Mouse (Mus musculus) heart, postnatal 0 days (tissue): ENCODE data around the gene Filip1l. TPM values are rescaled to one million over a fixed set of nuclear protein-coding genes. Genes with fewer than 3 reads are reported as not detected.
A peak's percentile ranks its signal among the peaks of the same experiment; 100 is the strongest.

ENCODE experiments used
- ATAC-seq: fragments of 200-750 bp; cut with Nextera tagmentation; 2 replicates; pipeline ENCODE4 v1.8.0; 2017; ENCODE audit warnings: low read depth, moderate number of reproducible peaks, moderate library complexity; ENCODE audit not compliant: insufficient read depth
- DNase-seq: peaks from one replicate; pipeline ENCODE4 v3.0.0-alpha.2; 2016; ENCODE audit warnings: low spot score
- H3K27ac ChIP-seq: fragments of 300-500 bp; sonication (generic); 2 replicates; pipeline ENCODE4 v1.5.1; 2014; ENCODE audit warnings: low read depth, mild to moderate bottlenecking
- H3K27me3 ChIP-seq: fragments of 300-500 bp; sonication (generic); 2 replicates; pipeline ENCODE4 v1.6.1; 2014; ENCODE audit warnings: low read length, mixed read lengths; ENCODE audit not compliant: control insufficient read depth, insufficient read depth
- H3K36me3 ChIP-seq: fragments of 300-500 bp; sonication (generic); replicated peaks from 2 replicates; pipeline ENCODE4 v1.6.1; 2014; ENCODE audit warnings: low read length, mixed read lengths; ENCODE audit not compliant: control insufficient read depth, insufficient read depth
- H3K4me1 ChIP-seq: fragments of 300-500 bp; sonication (generic); 2 replicates; pipeline ENCODE4 v1.6.1; 2014; ENCODE audit warnings: antibody characterized with exemption; ENCODE audit not compliant: control insufficient read depth, insufficient read depth
- H3K4me2 ChIP-seq: fragments of 300-500 bp; sonication (generic); 2 replicates; pipeline ENCODE4 v1.6.1; 2014; ENCODE audit warnings: low read depth, mild to moderate bottlenecking, low read length, moderate library complexity
- H3K4me3 ChIP-seq: fragments of 300-500 bp; sonication (generic); 2 replicates; pipeline ENCODE4 v1.5.1; 2014; ENCODE audit warnings: low read depth, low read length
- H3K9ac ChIP-seq: fragments of 300-500 bp; sonication (generic); replicated peaks from 2 replicates; pipeline ENCODE4 v1.6.1; 2014; ENCODE audit warnings: low read depth, low read length, mixed read lengths
- H3K9me3 ChIP-seq: fragments of 300-500 bp; sonication (generic); replicated peaks from 2 replicates; pipeline ENCODE4 v1.6.1; 2016; ENCODE audit warnings: low read length; ENCODE audit not compliant: control insufficient read depth
- CTCF ChIP-seq: IDR thresholded peaks from 2 replicates; pipeline ENCODE4 v1.5.1; 2016; ENCODE audit warnings: antibody characterized with exemption, control low read depth, low read depth
- EP300 ChIP-seq: IDR thresholded peaks from 2 replicates; pipeline ENCODE4 v1.6.1; 2016; ENCODE audit warnings: antibody characterized with exemption, low read depth
- WGBS: fragments of 180-500 bp; shearing (Covaris S2); extraction: QIAGEN DNeasy Blood & Tissue Kit; methylation state at CpG from one replicate; pipeline ENCODE4 v1.1.7; 2014; 5-methylcytosine and 5-hydroxymethylcytosine counted together
- polyA plus RNA-seq: library from polyadenylated mRNA; unstranded; fragments of >200 nt; fragmentation: Nextera tagmentation; extraction: Ambion mirVana; gene quantifications from 2 replicates; pipeline ENCODE4 v1.2.1, GENCODE M21; 2015
- total RNA-seq: library from RNA; depleted of rRNA; stranded (reverse); fragments of >200 nt; gene quantifications from 2 replicates; pipeline ENCODE4 v1.2.3, GENCODE M21; 2014; ENCODE audit warnings: low replicate concordance

Filip1l gene
- total and polyA plus RNA-seq, 2 experiments from 2014 or later: 14.1 to 26.0 TPM

DNA sequence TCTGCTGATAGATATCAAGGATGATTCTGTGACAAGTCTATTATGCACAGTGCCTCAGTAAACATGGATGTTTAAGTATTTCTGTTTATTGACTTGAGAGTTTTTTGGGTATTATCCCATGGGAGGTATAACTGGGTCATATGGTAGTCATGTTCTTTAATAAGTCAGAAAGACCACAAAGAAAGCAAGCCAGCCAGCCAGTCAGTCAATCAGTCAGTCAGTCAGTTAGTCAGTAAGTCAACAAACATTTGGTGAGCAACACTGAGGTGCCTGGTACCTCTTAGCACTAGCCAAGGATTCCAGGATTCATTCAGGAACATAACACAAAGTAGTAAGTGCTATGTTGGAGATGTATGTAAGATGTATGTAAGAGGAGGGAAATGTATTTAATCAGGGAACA lies 135.8 kb downstream of the Filip1l start:
- DNase-seq (no peak), ATAC-seq (no peak)
- H3K9ac ChIP-seq: no peak overlapping the region
- peaks cover 3% of the 10 kb centered on the region; the same call in 1 of the 2 replicates for H3K4me1 ChIP-seq
- no peak overlapping the region for H3K4me3 ChIP-seq
- no peak overlapping the region for H3K4me2 ChIP-seq
- TF ChIP-seq CTCF (no peak), EP300 (no peak)
- no peaks in the 10 kb centered on the region for H3K9me3 ChIP-seq
- H3K36me3 ChIP-seq: no peaks in the 10 kb centered on the region
- H3K27ac ChIP-seq: no peak overlapping the region
- no peaks in the 10 kb centered on the region for H3K27me3 ChIP-seq

- ATAC-seq (no peak), DNase-seq (no peak)
- Histone ChIP-seq H3K36me3 (no peaks in the 10 kb centered on the region), H3K9ac (no peak overlapping the region), H3K27ac (no peak overlapping the region), H3K4me3 (no peak overlapping the region), H3K4me1 (peaks cover 4% of the 10 kb centered on the region), H3K4me2 (no peak overlapping the region), H3K9me3 (no peaks in the 10 kb centered on the region), H3K27me3 (no peaks in the 10 kb centered on the region)
- TF ChIP-seq CTCF (no peak), EP300 (no peak)
- WGBS: 93% methylated on average over 8 of the region's 8 CpGs
These were observed 137.8 kb downstream of the Filip1l start for GRCm38 (mm10) chr16:57490691-57491090.

DNA sequence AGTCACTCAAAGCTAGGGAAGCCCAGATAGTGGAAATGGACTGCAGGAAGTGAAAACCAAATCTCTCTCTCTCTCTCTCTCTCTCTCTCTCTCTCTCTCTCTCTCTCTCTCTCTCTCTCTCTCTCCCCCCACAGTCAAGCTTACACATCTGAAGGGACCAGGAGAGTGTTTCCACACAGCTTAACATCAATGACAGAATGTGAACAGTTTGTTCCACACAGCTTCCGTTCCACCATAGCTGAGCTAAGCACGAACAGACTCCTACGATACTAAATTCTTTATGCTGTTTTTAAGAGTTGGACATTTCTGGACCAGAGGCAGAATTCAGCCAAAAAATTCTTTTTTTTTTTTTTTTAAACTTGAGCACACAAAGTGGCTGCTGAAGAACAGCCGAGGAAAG lies 139.0 kb downstream of the Filip1l start:
- Histone ChIP-seq H3K27ac (no peak overlapping the region), H3K36me3 (no peaks in the 10 kb centered on the region), H3K9ac (no peak overlapping the region), H3K4me3 (no peak overlapping the region), H3K4me2 (no peak overlapping the region), H3K9me3 (no peaks in the 10 kb centered on the region), H3K27me3 (no peaks in the 10 kb centered on the region), H3K4me1 (peaks cover 16% of the 10 kb centered on the region)
- 86% methylated on average over 4 of the region's 4 CpGs for WGBS
- DNase-seq (no peak), ATAC-seq (no peak)
- TF ChIP-seq CTCF: no peak
- no peak for TF ChIP-seq EP300

- H3K4me1 ChIP-seq: peaks cover 31% of the 10 kb centered on the region
- H3K9me3 ChIP-seq: no peaks in the 10 kb centered on the region
- ATAC-seq (no peak; the same call in 1 of the 2 replicates), DNase-seq (no peak)
- no peak overlapping the region for H3K9ac ChIP-seq
- 70% methylated on average over 10 of the region's 10 CpGs for WGBS
- no peak overlapping the region for H3K4me2 ChIP-seq
- H3K27me3 ChIP-seq: no peaks in the 10 kb centered on the region
- TF ChIP-seq CTCF (no peak), EP300 (no peak)
- no peak overlapping the region for H3K4me3 ChIP-seq
- peak overlapping the region; percentile 71 for H3K27ac ChIP-seq
- no peaks in the 10 kb centered on the region for H3K36me3 ChIP-seq
These were observed 142.7 kb downstream of the Filip1l start for GRCm38 (mm10) chr16:57495476-57496203.

DNA sequence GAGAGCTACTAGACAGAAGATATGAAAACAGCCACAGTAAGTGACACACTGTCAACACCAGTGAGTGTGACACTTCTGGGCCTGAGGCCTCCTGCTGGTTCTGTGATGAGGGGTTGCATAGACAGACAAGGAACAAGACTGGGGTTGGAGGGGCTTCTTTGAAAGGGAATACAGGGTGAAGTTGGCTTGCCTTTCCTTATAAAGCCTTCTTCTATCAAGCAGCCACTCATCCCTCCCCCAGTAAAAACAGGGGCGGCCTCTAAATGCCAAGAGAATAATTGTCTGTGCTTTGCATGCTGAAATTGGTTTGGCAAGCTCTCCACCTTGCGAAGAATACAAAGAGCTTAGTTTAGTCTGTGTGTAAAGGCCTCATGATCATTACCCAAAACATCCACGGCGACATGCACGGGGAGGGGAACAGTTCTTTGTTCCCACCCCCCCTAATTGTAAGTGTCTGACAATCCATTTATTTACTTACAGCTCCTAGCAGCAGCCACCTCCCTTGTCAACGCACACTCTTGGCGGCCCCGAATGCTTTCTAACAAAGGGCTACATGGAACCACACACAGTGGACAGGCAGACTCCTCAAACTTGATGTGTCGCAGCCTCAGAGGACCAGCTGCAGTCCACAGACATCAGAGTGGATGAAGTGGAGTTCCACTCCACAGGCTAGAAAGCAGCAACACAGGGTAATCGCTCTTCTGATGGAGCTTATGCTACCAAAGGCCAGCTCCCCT lies 143.7 kb downstream of the Filip1l start:
- H3K4me3 ChIP-seq: no peak overlapping the region
- H3K4me1 ChIP-seq: peaks cover 31% of the 10 kb centered on the region
- H3K27ac ChIP-seq: peak overlapping the region; percentile 71
- no peak overlapping the region for H3K4me2 ChIP-seq
- no peaks in the 10 kb centered on the region for H3K36me3 ChIP-seq
- H3K27me3 ChIP-seq: no peaks in the 10 kb centered on the region
- DNase-seq (no peak), ATAC-seq (peak; percentile 66)
- H3K9ac ChIP-seq: no peak overlapping the region
- H3K9me3 ChIP-seq: no peaks in the 10 kb centered on the region
- 47% methylated on average over 10 of the region's 10 CpGs for WGBS
- TF ChIP-seq CTCF (no peak), EP300 (no peak)
